Mouse (Mus musculus) heart, adult 2 months (tissue): ENCODE results near the gene Pakap.

Experiments
- CTCF ChIP-seq: fragments of 200-600 bp; IDR thresholded peaks from 2 replicates; pipeline ENCODE4 v1.8.1; 2022; ENCODE audit warnings: antibody characterized with exemption, mild to moderate bottlenecking, moderate library complexity
- EP300 ChIP-seq: fragments of 200-500 bp; IDR thresholded peaks from 2 replicates; pipeline ENCODE4 v1.6.1; 2011; ENCODE audit warnings: low read depth, low read length, control low read depth; ENCODE audit not compliant: insufficient read depth
- POLR2A ChIP-seq: fragments of 200-500 bp; IDR thresholded peaks from 2 replicates; pipeline ENCODE4 v1.6.1; 2011; ENCODE audit warnings: mild to moderate bottlenecking, low read depth, low read length, control low read depth; ENCODE audit not compliant: insufficient read depth

- TF ChIP-seq CTCF (no peak), POLR2A (no peak), EP300 (no peak)
Measured at GRCm38 (mm10) chr4:57684676-57685215, 116.8 kb downstream of the Pakap start.
